Mouse (Mus musculus): ENCODE results near the gene Gm21497.
"Not testable (repeated sequence)": the region's sequence is repeated elsewhere in the genome, so short reads cannot be mapped to it uniquely, and the experiment has no call there.

Gm21497 gene

DNA sequence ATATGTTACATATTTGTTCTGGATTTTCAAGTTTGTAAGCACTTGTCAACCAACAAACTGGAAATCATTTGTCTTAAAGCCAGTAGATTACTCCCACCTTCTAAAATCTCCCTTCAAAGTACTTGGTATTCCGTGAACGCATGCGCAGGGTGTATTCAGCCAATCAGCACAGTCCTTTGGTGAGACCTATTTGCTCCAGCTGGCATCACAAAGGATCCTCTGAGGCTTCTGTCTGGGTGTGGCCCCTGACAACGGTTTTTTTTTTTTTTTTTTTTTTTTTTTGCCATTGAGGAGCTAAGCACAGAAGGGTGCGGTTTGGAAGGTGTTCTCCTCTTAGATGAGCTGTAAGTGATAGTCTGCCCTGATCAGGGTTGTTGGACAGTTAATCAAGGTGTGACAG, at the start of gene Gm21497:
Gm21497 (plus strand) TSS at position 301 of the 400 bp plus-strand sequence.
- DNase-seq: not testable (repeated sequence)
